In genomic region chr5:114666659-114667058, GRCm38 (mm10) we compare ENCODE assay signal across 13 mouse cellular contexts. TPM values are rescaled to one million over a fixed set of nuclear protein-coding genes. Genes with fewer than 3 reads are reported as not detected.
A peak's percentile ranks its signal among the peaks of the same experiment; 100 is the strongest.
DNase-seq lines count a peak whose midpoint lies in the region; ATAC-seq lines count a peak whose summit lies in the region.
"Had no signal": no experiment of that assay in that cellular context is flagged by ENCODE, and none has a peak within 500 bp of the region (broad histone marks: within the 10 kb centered on the region; RNA-seq: fewer than 3 reads in every experiment).

No protein-coding gene starts in this region.

- no peak for ATAC-seq in heart, embryonic 12.5 days (ENCODE audit: insufficient number of reproducible peaks, low FRiP score)
- ATAC-seq in liver, embryonic 11.5 days (replicated peaks; ENCODE audit: low FRiP score), result no peak
- ATAC-seq in liver, embryonic 12.5 days, result no peak
- ATAC-seq in stomach, embryonic 16.5 days (ENCODE audit: insufficient read depth, low FRiP score), result no peak

- no peak overlapping the region for H3K9ac ChIP-seq in heart, embryonic 12.5 days
- no peak overlapping the region for H3K9ac ChIP-seq in liver, embryonic 11.5 days (ENCODE audit: low read depth, low read length)
- H3K9ac ChIP-seq in liver, embryonic 12.5 days, result no peak overlapping the region
- no peak overlapping the region for H3K9ac ChIP-seq in stomach, embryonic 16.5 days (ENCODE audit: low read length)
- H3K9ac ChIP-seq: hindbrain, embryonic 12.5 days; limb, embryonic 12.5 days had no signal

- no peaks in the 10 kb centered on the region for H3K4me1 ChIP-seq in heart, embryonic 12.5 days (replicated peaks)
- H3K4me1 ChIP-seq in liver, embryonic 11.5 days (replicated peaks; ENCODE audit: control insufficient read depth, insufficient read depth, low read length), result no peaks in the 10 kb centered on the region
- H3K4me1 ChIP-seq in liver, embryonic 12.5 days, result peaks cover 14% of the 10 kb centered on the region
- no peaks in the 10 kb centered on the region; the same call in 1 of the 2 replicates for H3K4me1 ChIP-seq in stomach, embryonic 16.5 days (ENCODE audit: control insufficient read depth, insufficient read depth, low read length)

- H3K27ac ChIP-seq in heart, embryonic 12.5 days (ENCODE audit: poor library complexity, severe bottlenecking), result no peak overlapping the region
- H3K27ac ChIP-seq in liver, embryonic 11.5 days (ENCODE audit: low read depth, low read length), result no peak overlapping the region
- H3K27ac ChIP-seq in liver, embryonic 12.5 days, result no peak overlapping the region
- no peak overlapping the region for H3K27ac ChIP-seq in stomach, embryonic 16.5 days (ENCODE audit: low read length)
- H3K27ac ChIP-seq: hindbrain, embryonic 12.5 days; limb, embryonic 12.5 days; neural tube, embryonic 12.5 days had no signal

- DNase-seq in heart, postnatal 4 days, result no peak
- no peak for DNase-seq in liver, embryonic 11.5 days (ENCODE audit: low spot score)
- DNase-seq in liver, result no peak
- no peak for DNase-seq in thymus, postnatal 0 days (ENCODE audit: low spot score)
- DNase-seq: adrenal gland, postnatal 36 days; cerebellum, adult 8-10 months; layer of hippocampus, adult 9-11 months had no signal

- no peak overlapping the region for H3K4me3 ChIP-seq in heart, embryonic 12.5 days
- peak overlapping the region; percentile 38; the same call in 1 of the 2 replicates for H3K4me3 ChIP-seq in liver, embryonic 11.5 days (ENCODE audit: low read depth, low read length)
- no peak overlapping the region for H3K4me3 ChIP-seq in liver, embryonic 12.5 days
- no peak overlapping the region for H3K4me3 ChIP-seq in stomach, embryonic 16.5 days (replicated peaks; ENCODE audit: low read length)

- peaks cover 6% of the 10 kb centered on the region; the same call in 1 of the 2 replicates for H3K36me3 ChIP-seq in heart, embryonic 12.5 days
- H3K36me3 ChIP-seq in liver, embryonic 11.5 days (ENCODE audit: control insufficient read depth, insufficient read depth, low read length), result no peaks in the 10 kb centered on the region
- H3K36me3 ChIP-seq in liver, embryonic 12.5 days, result peaks cover 10% of the 10 kb centered on the region; the same call in 1 of the 2 replicates
- H3K36me3 ChIP-seq in stomach, embryonic 16.5 days (ENCODE audit: control insufficient read depth, insufficient read depth, low read length), result no peaks in the 10 kb centered on the region
- H3K36me3 ChIP-seq: neural tube, embryonic 12.5 days had no signal

- WGBS in heart, embryonic 12.5 days, result 63% methylated on average over 1 of the region's 1 CpGs
- 66% methylated on average over 1 of the region's 1 CpGs for WGBS in liver, embryonic 11.5 days
- WGBS in liver, embryonic 12.5 days (ENCODE audit: insufficient replicate concordance), result 52% methylated on average over 1 of the region's 1 CpGs
- WGBS in stomach, embryonic 16.5 days, result 55% methylated on average over 1 of the region's 1 CpGs

- H3K4me2 ChIP-seq in heart, embryonic 12.5 days, result 0 out of 2 replicates have a peak overlapping the region, but pooled peaks have one; percentile 70
- peak overlapping the region; percentile 75 for H3K4me2 ChIP-seq in liver, embryonic 11.5 days
- peak overlapping the region; percentile 74 for H3K4me2 ChIP-seq in liver, embryonic 12.5 days
- H3K4me2 ChIP-seq in stomach, embryonic 16.5 days (ENCODE audit: low read depth, low read length), result 0 out of 2 replicates have a peak overlapping the region, but pooled peaks have one; percentile 67

- H3K9me3 ChIP-seq in heart, embryonic 12.5 days (replicated peaks), result no peaks in the 10 kb centered on the region
- H3K9me3 ChIP-seq in liver, embryonic 11.5 days (ENCODE audit: control insufficient read depth, low read length), result no peaks in the 10 kb centered on the region
- H3K9me3 ChIP-seq in liver, embryonic 12.5 days (replicated peaks), result no peaks in the 10 kb centered on the region
- H3K9me3 ChIP-seq in stomach, embryonic 16.5 days (replicated peaks; ENCODE audit: control insufficient read depth, low read length), result no peaks in the 10 kb centered on the region
- H3K9me3 ChIP-seq: hindbrain, embryonic 12.5 days; limb, embryonic 12.5 days; neural tube, embryonic 12.5 days had no signal

- peaks cover 7% of the 10 kb centered on the region; the same call in 1 of the 2 replicates for H3K27me3 ChIP-seq in heart, embryonic 12.5 days (replicated peaks)
- no peaks in the 10 kb centered on the region; the same call in 1 of the 2 replicates for H3K27me3 ChIP-seq in liver, embryonic 11.5 days (replicated peaks; ENCODE audit: control insufficient read depth, insufficient read depth, low read length)
- peaks cover 5% of the 10 kb centered on the region; the same call in 1 of the 2 replicates for H3K27me3 ChIP-seq in liver, embryonic 12.5 days (replicated peaks)
- no peaks in the 10 kb centered on the region for H3K27me3 ChIP-seq in stomach, embryonic 16.5 days (ENCODE audit: control insufficient read depth, insufficient read depth, low read length)
- H3K27me3 ChIP-seq: hindbrain, embryonic 12.5 days; neural tube, embryonic 12.5 days had no signal

RNA-seq across cellular contexts. Expression of gene Trpv4, which starts 8.4 kb away (rescaled TPM):
- polyA plus RNA-seq in heart, embryonic 12.5 days (2016; fragmentation: Nextera tagmentation; extraction: Ambion mirVana), result 0.95 and 0.96 TPM in 2 replicates
- total RNA-seq in heart, postnatal 4 days (2021), result 1 to 10 TPM; 2.8 to 3.1 TPM
- polyA plus RNA-seq in liver, embryonic 11.5 days (2014; fragmentation: Nextera tagmentation; extraction: Ambion mirVana), result 0.56 and 0.78 TPM in 2 replicates
- 0.19 and 0.29 TPM in 2 replicates for polyA plus RNA-seq in liver, embryonic 12.5 days (2016; fragmentation: Nextera tagmentation; extraction: Ambion mirVana)
- 2.8 and 3.7 TPM in 2 replicates for polyA plus RNA-seq in stomach, embryonic 16.5 days (2015; fragmentation: Nextera tagmentation; extraction: Ambion mirVana)
- polyA plus RNA-seq in thymus, postnatal 0 days (2015; fragmentation: Nextera tagmentation; extraction: Ambion mirVana), result 1.1 TPM in 2 replicates

RNA-seq across cellular contexts. Expression of gene Gltp, which starts 24.1 kb away (rescaled TPM):
- 55.3 and 56.5 TPM in 2 replicates for polyA plus RNA-seq in heart, embryonic 12.5 days (2016; fragmentation: Nextera tagmentation; extraction: Ambion mirVana)
- total RNA-seq in heart, postnatal 4 days (2021), result 10 to 100 TPM; 24.4 to 26.8 TPM
- 51.3 and 53.4 TPM in 2 replicates for polyA plus RNA-seq in liver, embryonic 11.5 days (2014; fragmentation: Nextera tagmentation; extraction: Ambion mirVana)
- polyA plus RNA-seq in liver, embryonic 12.5 days (2016; fragmentation: Nextera tagmentation; extraction: Ambion mirVana), result 41.9 and 44.0 TPM in 2 replicates
- 208 and 281 TPM in 2 replicates for polyA plus RNA-seq in stomach, embryonic 16.5 days (2015; fragmentation: Nextera tagmentation; extraction: Ambion mirVana)
- 134 and 147 TPM in 2 replicates for polyA plus RNA-seq in thymus, postnatal 0 days (2015; fragmentation: Nextera tagmentation; extraction: Ambion mirVana)

RNA-seq across cellular contexts. Expression of gene Tchp, which starts 40.9 kb away (rescaled TPM):
- 9.1 and 9.4 TPM in 2 replicates for polyA plus RNA-seq in heart, embryonic 12.5 days (2016; fragmentation: Nextera tagmentation; extraction: Ambion mirVana)
- total RNA-seq in heart, postnatal 4 days (2021), result 1 to 10 TPM; 5.3 to 6.8 TPM
- 7.9 and 11.4 TPM in 2 replicates for polyA plus RNA-seq in liver, embryonic 11.5 days (2014; fragmentation: Nextera tagmentation; extraction: Ambion mirVana)
- 6.2 and 7.5 TPM in 2 replicates for polyA plus RNA-seq in liver, embryonic 12.5 days (2016; fragmentation: Nextera tagmentation; extraction: Ambion mirVana)
- polyA plus RNA-seq in stomach, embryonic 16.5 days (2015; fragmentation: Nextera tagmentation; extraction: Ambion mirVana), result 9.3 and 9.4 TPM in 2 replicates
- polyA plus RNA-seq in thymus, postnatal 0 days (2015; fragmentation: Nextera tagmentation; extraction: Ambion mirVana), result 9.8 and 10.8 TPM in 2 replicates
